Mouse (Mus musculus) hindbrain, embryonic 15.5 days (tissue): ENCODE results near the gene Snapc2. TPM values are rescaled to one million over a fixed set of nuclear protein-coding genes. Genes with fewer than 3 reads are reported as not detected.

Experiments
- ATAC-seq: fragments of 200-750 bp; cut with Nextera tagmentation; 2 replicates; pipeline ENCODE4 v1.8.0; 2017; ENCODE audit warnings: low read depth, moderate number of reproducible peaks, moderate TSS enrichment; ENCODE audit not compliant: low FRiP score
- H3K27ac ChIP-seq: fragments of 300-500 bp; sonication (generic); replicated peaks from 2 replicates; pipeline ENCODE4 v1.5.1; 2015; ENCODE audit warnings: mild to moderate bottlenecking, inconsistent platforms
- H3K27me3 ChIP-seq: fragments of 300-500 bp; sonication (generic); 2 replicates; pipeline ENCODE4 v1.6.1; 2015; ENCODE audit warnings: control low read depth, inconsistent platforms
- H3K36me3 ChIP-seq: fragments of 300-500 bp; sonication (generic); 2 replicates; pipeline ENCODE4 v1.6.1; 2015; ENCODE audit warnings: control low read depth, inconsistent platforms
- H3K4me1 ChIP-seq: fragments of 300-500 bp; sonication (generic); replicated peaks from 2 replicates; pipeline ENCODE4 v1.6.1; 2015; ENCODE audit warnings: control low read depth, inconsistent platforms
- H3K4me2 ChIP-seq: fragments of 300-500 bp; sonication (generic); 2 replicates; pipeline ENCODE4 v1.6.1; 2015; ENCODE audit warnings: moderate library complexity, mild to moderate bottlenecking, inconsistent platforms
- H3K4me3 ChIP-seq: fragments of 300-500 bp; sonication (generic); 2 replicates; pipeline ENCODE4 v1.5.1; 2015; ENCODE audit warnings: mild to moderate bottlenecking, inconsistent platforms
- H3K9ac ChIP-seq: fragments of 300-500 bp; sonication (generic); 2 replicates; pipeline ENCODE4 v1.6.1; 2015; ENCODE audit warnings: inconsistent platforms
- H3K9me3 ChIP-seq: fragments of 300-500 bp; sonication (generic); 2 replicates; pipeline ENCODE4 v1.6.1; 2016; ENCODE audit warnings: control low read depth, inconsistent platforms
- WGBS: fragments of 180-500 bp; shearing (Covaris S2); methylation state at CpG from one replicate; pipeline ENCODE4 v1.1.7; 2015; 5-methylcytosine and 5-hydroxymethylcytosine counted together
- polyA plus RNA-seq: library from polyadenylated mRNA; unstranded; fragments of >200 nt; fragmentation: Nextera tagmentation; extraction: Ambion mirVana; gene quantifications from 2 replicates; pipeline ENCODE4 v1.2.1, GENCODE M21; 2015

Gene Snapc2
- polyA plus RNA-seq, 1 experiment from 2014 or later, result 75.6 TPM

GRCm38 (mm10) chr8:4297822-4298221 lies 44.9 kb downstream of the Snapc2 start:
- H3K9ac ChIP-seq, result no peak overlapping the region
- peaks cover 90% of the 10 kb centered on the region for H3K36me3 ChIP-seq
- H3K4me3 ChIP-seq, result no peak overlapping the region
- H3K4me2 ChIP-seq, result no peak overlapping the region
- ATAC-seq, result no peak
- no peaks in the 10 kb centered on the region for H3K4me1 ChIP-seq
- H3K9me3 ChIP-seq, result no peaks in the 10 kb centered on the region
- H3K27me3 ChIP-seq, result no peaks in the 10 kb centered on the region
- no peak overlapping the region for H3K27ac ChIP-seq
- 95% methylated on average over 4 of the region's 4 CpGs for WGBS

GRCm38 (mm10) chr8:4304124-4304547 lies 51.3 kb downstream of the Snapc2 start:
- 84% methylated on average over 3 of the region's 3 CpGs for WGBS
- Histone ChIP-seq H3K4me1 (no peaks in the 10 kb centered on the region), H3K4me2 (no peak overlapping the region), H3K4me3 (no peak overlapping the region), H3K27me3 (no peaks in the 10 kb centered on the region), H3K27ac (no peak overlapping the region), H3K9me3 (no peaks in the 10 kb centered on the region), H3K36me3 (peaks cover 85% of the 10 kb centered on the region), H3K9ac (no peak overlapping the region)
- ATAC-seq, result no peak

Other genes starting within 250 kb of the Snapc2 start
- gene Cd209f, start 147.2 kb upstream of the Snapc2 start, polyA plus RNA-seq, result 0.31 TPM in 1 of 2 replicates, not detected in the other
- not detected in 2 replicates for gene Cd209g, start 119.0 kb upstream of the Snapc2 start, polyA plus RNA-seq
- 107 and 120 TPM in 2 replicates for gene Evi5l, start 86.5 kb upstream of the Snapc2 start, polyA plus RNA-seq
- 51.1 and 53.0 TPM in 2 replicates for gene Prr36, start 35.6 kb upstream of the Snapc2 start, polyA plus RNA-seq
- gene Lrrc8e, start 26.3 kb upstream of the Snapc2 start, polyA plus RNA-seq, result 0.07 and 0.08 TPM in 2 replicates
- gene Map2k7, start 14.3 kb upstream of the Snapc2 start, polyA plus RNA-seq, result 28.0 and 29.4 TPM in 2 replicates
- gene Gm49320, start 14.2 kb upstream of the Snapc2 start, polyA plus RNA-seq, result 0.83 and 0.92 TPM in 2 replicates
- 4.3 and 4.8 TPM in 2 replicates for gene Tgfbr3l, start 4.9 kb upstream of the Snapc2 start, polyA plus RNA-seq
- 270 and 299 TPM in 2 replicates for gene Ctxn1, start 6.2 kb downstream of the Snapc2 start, polyA plus RNA-seq
- 40.1 and 41.8 TPM in 2 replicates for gene Timm44, start 22.8 kb downstream of the Snapc2 start, polyA plus RNA-seq
- 17.5 and 20.7 TPM in 2 replicates for gene Ccl25, start 72.1 kb downstream of the Snapc2 start, polyA plus RNA-seq
- 108 and 112 TPM in 2 replicates for gene Elavl1, start 72.3 kb downstream of the Snapc2 start, polyA plus RNA-seq
- 46.7 and 55.6 TPM in 2 replicates for gene Cers4, start 239.9 kb downstream of the Snapc2 start, polyA plus RNA-seq